Mouse (Mus musculus) hindbrain, postnatal 0 days (tissue): ENCODE data around the gene Arpc3. TPM values are rescaled to one million over a fixed set of nuclear protein-coding genes. Genes with fewer than 3 reads are reported as not detected.
A peak's percentile ranks its signal among the peaks of the same experiment; 100 is the strongest.

ENCODE experiments used
- ATAC-seq: fragments of 200-750 bp; cut with Nextera tagmentation; 2 replicates; pipeline ENCODE4 v1.8.0; 2017; ENCODE audit warnings: mild to moderate bottlenecking, moderate TSS enrichment, moderate library complexity
- DNase-seq: peaks from one replicate; pipeline ENCODE4 v3.0.0-alpha.2; 2015; ENCODE audit warnings: low spot score
- H3K27ac ChIP-seq: fragments of 300-500 bp; sonication (generic); 2 replicates; pipeline ENCODE4 v1.5.1; 2014; ENCODE audit warnings: mild to moderate bottlenecking
- H3K27me3 ChIP-seq: fragments of 300-500 bp; sonication (generic); 2 replicates; pipeline ENCODE4 v1.6.1; 2014; ENCODE audit warnings: low read length, mixed read lengths; ENCODE audit not compliant: insufficient read depth
- H3K36me3 ChIP-seq: fragments of 300-500 bp; sonication (generic); 2 replicates; pipeline ENCODE4 v1.6.1; 2014; ENCODE audit warnings: low read length, mixed read lengths; ENCODE audit not compliant: insufficient read depth
- H3K4me1 ChIP-seq: fragments of 300-500 bp; sonication (generic); 2 replicates; pipeline ENCODE4 v1.6.1; 2014; ENCODE audit warnings: antibody characterized with exemption, low read length, mixed read lengths; ENCODE audit not compliant: insufficient read depth
- H3K4me2 ChIP-seq: fragments of 300-500 bp; sonication (generic); 2 replicates; pipeline ENCODE4 v1.6.1; 2014; ENCODE audit warnings: low read depth, mild to moderate bottlenecking, low read length, moderate library complexity, mixed read lengths
- H3K4me3 ChIP-seq: fragments of 300-500 bp; sonication (generic); 2 replicates; pipeline ENCODE4 v1.5.1; 2014; ENCODE audit warnings: low read length
- H3K9ac ChIP-seq: fragments of 300-500 bp; sonication (generic); replicated peaks from 2 replicates; pipeline ENCODE4 v1.6.1; 2014; ENCODE audit warnings: mild to moderate bottlenecking, low read length, moderate library complexity, mixed read lengths
- H3K9me3 ChIP-seq: fragments of 300-500 bp; sonication (generic); 2 replicates; pipeline ENCODE4 v1.6.1; 2016; ENCODE audit warnings: low read length, mixed read lengths
- CTCF ChIP-seq: IDR thresholded peaks from 2 replicates; pipeline ENCODE4 v1.5.1; 2016; ENCODE audit warnings: antibody characterized with exemption, control low read depth, low read depth
- WGBS: fragments of 180-500 bp; shearing (Covaris S2); extraction: QIAGEN DNeasy Blood & Tissue Kit; methylation state at CpG from one replicate; pipeline ENCODE4 v1.1.7; 2014; 5-methylcytosine and 5-hydroxymethylcytosine counted together
- polyA plus RNA-seq: library from polyadenylated mRNA; unstranded; fragments of >200 nt; fragmentation: Nextera tagmentation; extraction: Ambion mirVana; gene quantifications from 2 replicates; pipeline ENCODE4 v1.2.1, GENCODE M21; 2015
- total RNA-seq: library from RNA; depleted of rRNA; stranded (reverse); fragments of >200 nt; gene quantifications from 2 replicates; pipeline ENCODE4 v1.2.3, GENCODE M21; 2014

The Arpc3 gene
- total and polyA plus RNA-seq, 2 experiments from 2014 or later: 144 to 163 TPM

DNA sequence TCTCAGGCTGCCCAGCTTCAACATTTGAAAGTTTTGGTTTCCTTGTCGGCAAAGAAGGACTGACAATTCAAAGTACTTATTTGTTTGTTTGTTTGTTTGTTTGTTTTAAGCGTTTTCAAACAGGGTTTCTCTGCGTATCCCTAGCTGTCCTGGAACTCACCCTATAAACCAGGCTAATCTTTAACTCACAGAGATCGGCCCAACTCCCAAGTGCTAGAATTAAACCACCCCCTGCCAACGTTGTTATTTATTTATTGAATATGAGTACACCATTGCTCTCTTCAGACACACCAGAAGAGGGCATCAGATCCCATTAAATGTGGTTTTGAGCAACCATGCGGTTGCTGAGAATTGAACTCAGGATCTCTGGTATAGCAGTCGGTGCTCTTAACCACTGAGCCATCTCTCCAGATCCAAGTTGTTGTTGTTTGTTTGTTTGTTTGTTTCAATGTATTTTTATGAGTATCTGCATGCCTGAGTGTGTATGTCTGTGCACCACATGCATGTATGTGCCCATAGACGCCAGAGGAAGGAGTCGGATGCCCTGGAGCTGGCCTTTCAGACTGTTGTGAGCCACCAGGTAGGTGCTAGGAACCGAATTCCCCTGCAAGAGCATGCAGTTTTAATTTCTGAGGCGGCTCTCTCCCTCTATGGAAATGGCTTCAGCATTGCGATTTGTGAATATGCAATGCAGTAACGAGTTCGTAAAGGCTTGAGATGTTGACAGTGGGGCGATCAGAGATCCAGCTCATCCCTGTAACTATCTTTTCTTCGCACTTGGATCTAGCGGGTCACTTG is 29.8 kb downstream of the Arpc3 start, which contains the start of gene Anapc7:
Gene Anapc7 (plus strand): TSS at position 423 of the 798 bp plus-strand sequence.
- peaks cover 8% of the 10 kb centered on the region; the same call in 1 of the 2 replicates for H3K4me1 ChIP-seq
- no peaks in the 10 kb centered on the region for H3K27me3 ChIP-seq
- DNase-seq (peak; percentile 23), ATAC-seq (peak; percentile 46)
- peak within 1 kb of the TSS; percentile 94 for H3K4me3 ChIP-seq
- WGBS: 20% methylated on average over 17 of the region's 17 CpGs
- H3K4me2 ChIP-seq: peak within 1 kb of the TSS; percentile 87
- H3K27ac ChIP-seq: peak within 1 kb of the TSS; percentile 88
- peak; percentile 50 for TF ChIP-seq CTCF
- H3K36me3 ChIP-seq: no peaks in the 10 kb centered on the region
- peak within 1 kb of the TSS; percentile 90 for H3K9ac ChIP-seq
- H3K9me3 ChIP-seq: no peaks in the 10 kb centered on the region

DNA sequence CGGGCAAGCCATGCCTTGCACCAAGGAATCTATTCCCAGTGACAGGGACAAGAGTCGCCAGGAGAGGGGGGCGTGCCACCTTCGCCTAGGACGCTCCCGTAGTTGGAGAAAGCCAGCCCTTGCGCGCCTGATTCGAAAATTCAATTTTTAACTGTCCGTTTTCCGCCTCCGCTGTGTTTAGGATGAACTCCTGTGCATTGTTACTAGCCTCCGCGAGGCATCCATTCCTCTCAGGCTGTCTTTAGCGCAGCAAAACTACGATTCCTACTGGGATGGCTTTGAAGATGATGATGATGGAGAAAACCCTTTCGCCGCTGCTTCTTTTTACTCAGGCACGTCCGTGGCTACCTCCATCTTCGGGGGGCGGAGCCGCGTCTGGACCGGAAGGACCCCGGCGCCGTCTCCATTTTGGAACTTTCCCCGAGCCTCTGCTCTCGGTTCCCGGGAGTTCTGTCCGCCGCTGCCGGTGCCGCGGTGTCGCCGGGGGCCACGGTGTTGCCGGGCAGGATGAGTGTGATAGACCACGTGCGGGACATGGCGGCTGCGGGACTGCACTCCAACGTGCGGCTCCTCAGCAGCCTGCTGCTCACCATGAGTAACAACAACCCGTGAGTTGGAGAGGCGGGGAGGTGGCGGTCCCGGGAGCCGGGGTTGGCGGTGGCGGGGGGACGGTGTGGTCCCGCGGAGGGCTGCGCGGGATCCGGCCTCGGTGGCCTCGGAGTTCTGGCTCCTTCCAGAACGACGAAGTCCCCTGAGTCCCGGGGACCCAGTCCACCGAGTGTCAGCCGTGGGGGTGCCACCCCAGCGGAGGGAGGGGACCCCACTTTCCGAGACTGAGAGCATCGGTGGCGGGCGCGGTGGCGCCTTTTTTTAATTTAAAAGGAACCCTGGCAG is 30.6 kb downstream of the Arpc3 start:
- H3K4me2 ChIP-seq: peak overlapping the region; percentile 87
- no peaks in the 10 kb centered on the region for H3K9me3 ChIP-seq
- H3K27ac ChIP-seq: peak overlapping the region; percentile 88
- peak overlapping the region; percentile 94 for H3K4me3 ChIP-seq
- H3K9ac ChIP-seq: peak overlapping the region; percentile 90
- ATAC-seq (peak; percentile 94), DNase-seq (peak; percentile 93)
- H3K27me3 ChIP-seq: no peaks in the 10 kb centered on the region
- H3K36me3 ChIP-seq: no peaks in the 10 kb centered on the region
- peak; percentile 49 for TF ChIP-seq CTCF
- H3K4me1 ChIP-seq: peaks cover 8% of the 10 kb centered on the region; the same call in 1 of the 2 replicates
- WGBS: under 1% methylated on average over 72 of the region's 73 CpGs

DNA sequence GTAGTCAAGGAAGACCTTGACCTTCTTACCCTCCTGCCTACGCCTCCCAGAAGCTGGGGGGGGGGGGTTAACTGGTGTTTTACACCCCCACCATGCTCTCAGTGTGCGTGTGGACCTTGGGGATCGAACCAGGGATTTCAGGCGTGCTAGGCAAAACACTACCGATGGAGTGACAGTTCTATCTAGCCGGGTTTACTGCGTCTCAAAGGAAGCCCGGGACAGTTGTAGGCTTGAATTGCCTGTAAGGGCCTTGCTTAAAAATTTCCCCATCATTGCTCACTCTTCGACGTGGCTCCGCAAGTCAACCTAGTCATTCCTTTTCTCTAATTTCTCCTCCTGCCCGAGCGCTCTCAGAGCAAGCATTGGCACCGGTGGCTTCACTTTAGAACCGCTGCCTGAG is 31.4 kb downstream of the Arpc3 start:
- Histone ChIP-seq H3K27ac (peak overlapping the region; percentile 88; the same call in 1 of the 2 replicates), H3K4me2 (peak overlapping the region; percentile 87)

DNA sequence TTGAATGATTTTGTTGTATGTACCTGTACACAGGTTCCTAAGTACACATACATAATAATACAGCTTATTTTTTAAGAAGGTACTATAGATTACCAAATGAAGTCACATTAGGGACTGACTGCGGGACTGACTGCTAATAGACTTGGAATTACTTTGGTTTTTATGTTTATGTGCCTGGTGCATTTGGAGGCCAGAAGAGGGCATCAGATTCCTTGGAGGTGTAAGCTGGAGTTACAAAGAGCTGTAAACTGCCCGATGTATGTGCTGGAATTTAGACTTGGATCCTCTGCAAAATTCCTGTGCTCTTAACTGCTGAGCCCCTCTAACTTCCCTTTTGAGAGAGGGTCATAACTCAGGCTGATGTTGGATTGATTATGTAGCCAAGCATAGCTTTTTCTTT is 33.9 kb downstream of the Arpc3 start:
- H3K27ac ChIP-seq: no peak overlapping the region
- no peak overlapping the region for H3K4me3 ChIP-seq
- ATAC-seq: no peak
- 80% methylated on average over 2 of the region's 2 CpGs for WGBS
- H3K4me1 ChIP-seq: peaks cover 8% of the 10 kb centered on the region; the same call in 1 of the 2 replicates
- H3K9me3 ChIP-seq: no peaks in the 10 kb centered on the region
- H3K9ac ChIP-seq: no peak overlapping the region
- DNase-seq: no peak
- H3K4me2 ChIP-seq: no peak overlapping the region
- no peaks in the 10 kb centered on the region for H3K27me3 ChIP-seq
- H3K36me3 ChIP-seq: peaks cover 13% of the 10 kb centered on the region; the same call in 1 of the 2 replicates
- peak; percentile 20 for TF ChIP-seq CTCF

More for the DNA sequence above, 31.4 kb downstream of the Arpc3 start:
- ATAC-seq (no peak), DNase-seq (no peak)
- Histone ChIP-seq H3K9ac (peak overlapping the region; percentile 90), H3K9me3 (no peaks in the 10 kb centered on the region), H3K4me1 (peaks cover 8% of the 10 kb centered on the region; the same call in 1 of the 2 replicates), H3K27me3 (no peaks in the 10 kb centered on the region), H3K4me3 (peak overlapping the region; percentile 94), H3K36me3 (no peaks in the 10 kb centered on the region)
- TF ChIP-seq CTCF: no peak
- 33% methylated on average over 15 of the region's 15 CpGs for WGBS

DNA sequence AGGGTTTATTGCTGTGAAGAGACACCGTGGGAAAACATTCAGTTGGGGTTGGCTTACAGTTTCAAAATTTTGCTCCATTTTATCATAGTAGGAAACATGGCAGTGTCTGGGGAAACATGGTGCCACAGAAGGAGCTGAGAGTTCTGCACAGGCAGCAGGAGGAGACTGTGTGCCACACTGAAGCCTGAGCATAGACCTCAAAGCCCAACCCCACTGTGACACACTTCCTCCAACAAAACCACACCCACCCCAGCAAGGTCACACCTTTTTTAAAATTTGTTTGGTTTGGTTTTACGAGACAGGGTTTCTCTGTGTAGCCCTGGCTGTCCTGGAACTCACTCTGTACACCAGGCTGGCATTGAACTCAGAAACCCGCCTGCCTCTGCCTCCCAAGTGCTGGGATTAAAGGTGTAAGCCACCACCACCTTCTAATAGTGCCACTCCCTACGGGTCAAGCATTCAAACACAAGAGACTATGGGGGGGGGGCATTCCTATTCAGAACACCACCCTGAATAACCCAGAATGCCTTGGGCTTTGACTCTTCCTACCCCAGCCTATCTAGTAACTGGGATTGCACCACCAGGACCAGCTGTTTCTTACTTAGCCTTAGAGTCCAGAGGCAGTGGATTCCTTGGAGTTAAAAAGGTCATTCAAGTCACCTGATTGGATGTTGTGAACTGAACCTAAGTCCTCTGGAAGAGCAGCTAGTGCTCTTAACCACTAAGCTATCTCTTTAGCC is 38.5 kb downstream of the Arpc3 start:
- 98% methylated on average over 4 of the region's 4 CpGs for whole genome bisulfite sequencing
- TF ChIP-seq CTCF: no peak
- no peak for DNase-seq
- H3K27me3 ChIP-seq: no peaks in the 10 kb centered on the region
- H3K36me3 ChIP-seq: peaks cover 52% of the 10 kb centered on the region
- H3K27ac ChIP-seq: no peak overlapping the region
- no peak overlapping the region for H3K4me2 ChIP-seq
- no peak overlapping the region for H3K4me3 ChIP-seq
- no peaks in the 10 kb centered on the region for H3K4me1 ChIP-seq
- ATAC-seq: no peak
- H3K9ac ChIP-seq: no peak overlapping the region
- no peaks in the 10 kb centered on the region for H3K9me3 ChIP-seq

DNA sequence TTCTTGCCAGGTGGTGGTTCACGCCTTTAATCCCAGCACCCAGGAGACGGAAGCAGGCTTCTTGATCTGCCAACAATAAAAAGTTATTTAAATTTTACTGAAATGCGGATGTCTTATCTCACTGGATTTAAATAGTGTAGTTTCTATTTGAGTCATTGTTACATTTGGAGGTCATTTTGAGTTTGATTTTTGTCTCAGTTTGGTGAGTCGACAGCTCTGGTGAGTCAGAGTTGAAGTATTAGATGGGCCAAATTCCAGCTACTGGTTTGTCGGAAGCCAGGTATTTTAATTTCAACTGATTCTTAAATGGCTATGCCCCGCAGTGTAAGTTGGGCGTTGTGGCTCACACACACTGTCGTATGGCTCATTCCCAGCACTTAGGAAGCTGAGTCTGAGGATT is 39.5 kb downstream of the Arpc3 start:
- H3K9ac ChIP-seq: no peak overlapping the region
- WGBS: 93% methylated on average over 8 of the region's 8 CpGs
- no peak overlapping the region for H3K4me2 ChIP-seq
- no peaks in the 10 kb centered on the region for H3K4me1 ChIP-seq
- no peaks in the 10 kb centered on the region for H3K9me3 ChIP-seq
- H3K36me3 ChIP-seq: peaks cover 57% of the 10 kb centered on the region
- ATAC-seq: no peak
- no peak overlapping the region for H3K27ac ChIP-seq
- H3K27me3 ChIP-seq: no peaks in the 10 kb centered on the region
- H3K4me3 ChIP-seq: no peak overlapping the region
- no peak for DNase-seq
- TF ChIP-seq CTCF: no peak
